Mouse (Mus musculus): ENCODE data around the gene Zbtb38. TPM values are rescaled to one million over a fixed set of nuclear protein-coding genes. Genes with fewer than 3 reads are reported as not detected.

Zbtb38 gene
- polyA plus RNA-seq (2012; ENCODE audit: insufficient read depth, insufficient read length, missing spikeins) = 20.6 and 24.0 TPM in 2 replicates

DNA sequence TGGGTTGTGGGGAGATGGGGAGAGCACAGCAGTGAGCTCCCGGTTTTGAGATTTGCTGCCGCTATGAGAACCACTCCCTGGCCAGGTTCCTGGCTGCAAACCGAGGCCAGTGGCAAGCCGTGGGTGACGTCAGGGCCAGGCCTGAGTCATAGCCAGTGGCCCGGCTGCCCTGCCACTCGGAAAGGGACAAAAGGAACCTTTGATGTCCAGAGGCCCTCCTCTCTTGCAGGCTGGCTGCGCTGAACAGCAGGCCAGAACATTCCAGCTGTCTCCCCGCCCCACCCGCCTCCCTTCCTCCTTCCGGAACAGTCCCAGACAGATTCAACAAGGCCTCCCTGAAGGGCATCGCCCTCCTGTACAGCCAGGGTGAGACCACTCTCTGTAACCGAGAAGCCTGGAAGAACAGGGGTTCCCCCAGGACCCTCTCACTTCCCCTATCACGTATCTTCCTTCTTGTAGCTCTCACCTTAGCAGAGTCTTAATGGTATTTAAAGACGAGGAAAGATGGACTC is at the start of gene Zbtb38:
Zbtb38 (minus strand) TSS at position 229 of the 512 bp plus-strand sequence.
- H3K4me1 ChIP-seq (ENCODE audit: control insufficient read depth, insufficient read depth, low read length) = peaks cover 6% of the 10 kb centered on the region; the same call in 1 of the 2 replicates
- H3K27ac ChIP-seq (ENCODE audit: insufficient read depth, low read depth, low read length) = no peak within 1 kb of the TSS
- no peak for TF ChIP-seq CTCF (IDR thresholded peaks at IDR 0.05; ENCODE audit: low read depth, low read length)
- no peak for TF ChIP-seq POLR2A (IDR thresholded peaks at IDR 0.05; ENCODE audit: borderline replicate concordance, low read depth, low read length)
- H3K4me3 ChIP-seq (ENCODE audit: insufficient read depth, low read length) = no peak within 1 kb of the TSS

DNA sequence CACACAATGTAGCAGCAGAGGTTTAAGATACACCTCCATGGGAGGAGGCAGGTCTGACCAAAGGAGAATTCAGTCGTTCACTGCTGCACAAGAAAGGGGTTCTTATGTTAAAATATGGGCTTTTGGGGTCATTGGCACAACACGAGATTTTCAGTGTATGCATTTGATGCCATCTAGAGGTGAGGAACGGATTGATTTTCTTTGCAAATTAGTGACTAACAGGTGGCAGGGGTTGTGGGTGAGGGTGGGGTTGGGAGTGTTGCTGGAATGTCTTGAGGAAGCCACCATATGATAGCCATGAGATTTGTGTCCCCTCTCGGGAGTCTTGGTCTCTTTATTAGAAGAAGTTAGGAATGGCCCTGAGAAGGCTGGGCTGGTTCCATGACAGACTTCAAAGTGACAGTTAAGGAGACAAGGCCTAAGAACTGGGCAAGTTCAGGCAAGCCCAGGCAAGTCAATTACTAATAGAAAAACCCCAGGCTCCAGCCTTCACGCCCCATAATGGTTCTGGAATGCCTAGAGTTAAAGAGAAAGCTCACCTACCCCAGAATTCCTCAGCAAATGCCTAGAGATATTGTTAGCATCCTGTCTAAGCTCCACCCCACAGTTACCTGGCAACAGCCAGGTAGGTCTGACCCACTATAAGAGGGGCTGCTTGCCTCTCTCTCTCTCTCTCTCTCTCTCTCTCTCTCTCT is 47.6 kb upstream of the Zbtb38 start:
- TF ChIP-seq POLR2A (IDR thresholded peaks at IDR 0.05; ENCODE audit: borderline replicate concordance, low read depth, low read length) (no peak), CTCF (IDR thresholded peaks at IDR 0.05; ENCODE audit: low read depth, low read length) (no peak)
- Histone ChIP-seq H3K4me1 (ENCODE audit: control insufficient read depth, insufficient read depth, low read length) (peaks cover 8% of the 10 kb centered on the region), H3K4me3 (ENCODE audit: insufficient read depth, low read length) (no peak overlapping the region), H3K27ac (ENCODE audit: insufficient read depth, low read depth, low read length) (no peak overlapping the region)

DNA sequence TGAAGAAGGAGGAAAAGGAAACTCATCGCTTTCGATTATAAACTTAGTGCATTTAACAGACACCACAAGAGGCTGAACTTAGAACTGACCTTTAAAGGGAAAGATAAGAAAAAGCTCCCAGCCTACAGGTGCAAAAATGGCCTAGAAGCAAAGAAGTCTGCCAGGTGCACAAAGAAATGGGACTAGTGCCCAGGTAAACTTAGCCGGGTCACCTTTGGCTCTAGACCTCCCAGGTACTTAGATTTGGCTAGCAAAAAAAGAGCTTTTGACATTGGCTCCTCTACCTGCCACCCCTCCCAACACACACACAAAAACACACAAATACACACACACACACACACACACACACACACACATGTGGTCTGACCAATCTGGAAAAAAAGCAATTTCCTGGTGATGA is 44.7 kb upstream of the Zbtb38 start:
- no peak overlapping the region for H3K27ac ChIP-seq (ENCODE audit: insufficient read depth, low read depth, low read length)
- H3K4me1 ChIP-seq (ENCODE audit: control insufficient read depth, insufficient read depth, low read length) = peaks cover 18% of the 10 kb centered on the region
- no peak overlapping the region for H3K4me3 ChIP-seq (ENCODE audit: insufficient read depth, low read length)
- TF ChIP-seq CTCF (IDR thresholded peaks at IDR 0.05; ENCODE audit: low read depth, low read length) = no peak
- TF ChIP-seq POLR2A (IDR thresholded peaks at IDR 0.05; ENCODE audit: borderline replicate concordance, low read depth, low read length) = no peak

DNA sequence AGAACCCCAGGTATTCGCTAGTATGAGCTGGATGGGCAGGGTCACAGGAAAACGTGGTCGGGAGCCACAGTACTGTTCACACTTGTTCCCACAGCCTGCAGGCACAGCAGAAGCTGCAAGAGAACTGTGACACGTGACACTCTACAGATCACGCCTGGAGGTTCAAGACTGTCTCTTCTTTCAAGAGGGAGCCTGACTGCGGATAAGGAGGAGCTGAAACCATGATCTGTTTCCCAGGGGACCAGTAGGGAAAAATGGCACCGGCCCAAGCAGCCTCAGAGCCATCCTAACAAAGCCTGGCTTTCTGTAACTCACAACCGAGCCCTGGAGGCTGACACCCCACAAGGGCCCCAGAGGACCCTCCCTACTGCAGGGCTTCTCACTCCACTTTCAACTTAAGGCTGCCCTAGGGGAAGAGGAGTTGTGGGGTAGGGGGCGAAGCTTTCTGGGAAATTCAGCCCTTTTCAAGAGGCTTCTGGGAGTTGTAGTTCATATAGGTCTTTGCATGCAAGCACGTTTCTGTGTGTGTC is 42.8 kb upstream of the Zbtb38 start:
- TF ChIP-seq POLR2A (IDR thresholded peaks at IDR 0.05; ENCODE audit: borderline replicate concordance, low read depth, low read length) (no peak), CTCF (IDR thresholded peaks at IDR 0.05; ENCODE audit: low read depth, low read length) (no peak)
- Histone ChIP-seq H3K4me3 (ENCODE audit: insufficient read depth, low read length) (no peak overlapping the region), H3K4me1 (ENCODE audit: control insufficient read depth, insufficient read depth, low read length) (peaks cover 20% of the 10 kb centered on the region), H3K27ac (ENCODE audit: insufficient read depth, low read depth, low read length) (no peak overlapping the region)

DNA sequence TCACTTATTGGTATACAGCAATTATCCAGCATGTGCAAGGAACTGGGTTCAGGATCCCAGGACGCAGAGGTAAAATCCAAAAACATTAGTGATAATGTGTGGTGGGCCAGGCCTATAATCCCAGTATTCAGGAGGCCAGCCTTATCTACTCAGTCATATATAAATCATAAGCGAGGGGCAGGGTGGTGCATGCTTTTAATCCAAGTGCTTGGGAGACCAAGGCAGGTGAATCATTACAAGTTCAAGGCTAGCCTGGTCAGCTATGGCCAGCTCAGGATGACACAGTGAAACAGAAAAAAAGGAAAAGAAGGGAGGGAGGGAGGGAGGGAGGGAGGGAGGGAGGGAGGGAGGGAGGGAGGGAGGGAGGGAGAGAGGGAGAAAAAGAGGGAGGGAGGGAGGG is 42.0 kb upstream of the Zbtb38 start:
- Histone ChIP-seq H3K27ac (ENCODE audit: insufficient read depth, low read depth, low read length) (no peak overlapping the region), H3K4me1 (ENCODE audit: control insufficient read depth, insufficient read depth, low read length) (peaks cover 15% of the 10 kb centered on the region), H3K4me3 (ENCODE audit: insufficient read depth, low read length) (no peak overlapping the region)
- no peak for TF ChIP-seq POLR2A (IDR thresholded peaks at IDR 0.05; ENCODE audit: borderline replicate concordance, low read depth, low read length)
- TF ChIP-seq CTCF (IDR thresholded peaks at IDR 0.05; ENCODE audit: low read depth, low read length) = no peak

DNA sequence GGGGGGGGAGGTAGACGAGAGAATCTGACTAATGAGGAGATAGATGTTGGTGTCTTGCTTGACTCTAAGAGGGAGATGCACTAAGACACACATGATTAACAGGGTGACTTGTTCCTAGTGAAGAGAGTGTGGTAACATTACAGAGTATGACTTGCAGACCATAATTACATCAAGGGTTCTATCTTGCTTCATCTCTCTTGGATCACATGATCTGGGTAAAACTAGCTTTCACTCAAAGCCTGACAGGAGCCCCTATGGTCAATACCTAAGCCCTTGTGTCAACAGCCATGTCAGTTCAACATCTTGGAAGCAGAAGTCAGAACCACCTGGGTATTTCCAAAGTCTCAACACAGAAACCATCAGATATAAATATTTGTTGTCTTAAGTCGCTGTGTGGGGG is 39.9 kb upstream of the Zbtb38 start:
- no peak for TF ChIP-seq POLR2A (IDR thresholded peaks at IDR 0.05; ENCODE audit: borderline replicate concordance, low read depth, low read length)
- no peak for TF ChIP-seq CTCF (IDR thresholded peaks at IDR 0.05; ENCODE audit: low read depth, low read length)
- H3K27ac ChIP-seq (ENCODE audit: insufficient read depth, low read depth, low read length) = no peak overlapping the region

DNA sequence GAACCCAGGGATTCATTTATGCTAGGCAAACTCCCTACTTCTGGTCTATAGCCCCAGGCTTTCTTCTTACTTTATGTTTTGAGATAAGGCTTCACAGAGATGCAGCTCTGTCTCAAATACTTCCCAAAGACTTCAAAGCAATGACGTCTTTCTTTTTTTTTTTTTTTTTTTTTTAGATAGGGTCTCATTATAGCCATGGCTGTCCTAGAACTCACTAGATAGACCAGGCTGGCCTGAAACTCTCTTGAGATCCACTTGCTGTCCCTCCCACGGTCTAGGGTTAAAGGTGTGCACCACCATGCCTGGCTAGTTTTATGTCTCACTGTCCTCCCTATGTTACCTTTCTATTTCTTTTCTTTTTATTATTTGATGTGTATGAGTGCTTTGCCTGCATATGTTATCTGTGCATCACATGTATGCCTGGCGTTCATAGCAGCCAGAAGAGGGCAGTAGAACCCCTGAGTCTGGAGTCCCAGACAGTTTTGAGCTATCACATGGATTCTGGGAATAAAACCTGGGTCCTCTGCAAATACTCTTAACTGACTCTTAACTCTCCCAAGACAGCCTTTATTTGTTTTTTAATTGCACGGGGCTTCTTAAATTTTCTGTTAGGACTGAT is 37.9 kb upstream of the Zbtb38 start:
- TF ChIP-seq POLR2A (IDR thresholded peaks at IDR 0.05; ENCODE audit: borderline replicate concordance, low read depth, low read length) (no peak), CTCF (IDR thresholded peaks at IDR 0.05; ENCODE audit: low read depth, low read length) (no peak)
- Histone ChIP-seq H3K4me3 (ENCODE audit: insufficient read depth, low read length) (no peak overlapping the region), H3K4me1 (ENCODE audit: control insufficient read depth, insufficient read depth, low read length) (peaks cover 18% of the 10 kb centered on the region), H3K27ac (ENCODE audit: insufficient read depth, low read depth, low read length) (no peak overlapping the region)

More for the DNA sequence above, 39.9 kb upstream of the Zbtb38 start:
- H3K4me3 ChIP-seq (ENCODE audit: insufficient read depth, low read length) = no peak overlapping the region
- peaks cover 15% of the 10 kb centered on the region for H3K4me1 ChIP-seq (ENCODE audit: control insufficient read depth, insufficient read depth, low read length)

DNA sequence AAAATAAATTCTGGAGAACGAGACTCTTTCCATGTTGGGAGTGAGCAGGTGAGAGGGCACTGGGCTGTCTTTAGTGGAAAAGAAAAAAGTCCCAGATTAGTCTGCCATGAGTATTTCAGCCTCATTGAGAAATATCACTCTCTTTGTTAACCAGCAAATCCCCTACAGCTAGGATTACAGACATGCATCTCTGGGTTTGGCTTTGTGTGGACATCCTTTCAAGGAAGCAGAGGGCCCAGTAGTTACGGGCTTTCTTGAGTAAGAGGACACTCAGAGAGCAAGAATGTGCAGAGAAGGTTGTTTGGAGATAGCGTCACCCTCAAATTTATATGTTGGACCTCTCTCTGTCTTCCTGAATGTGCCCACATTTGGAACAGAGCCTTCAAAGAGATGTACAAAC is 37.3 kb upstream of the Zbtb38 start:
- Histone ChIP-seq H3K4me1 (ENCODE audit: control insufficient read depth, insufficient read depth, low read length) (peaks cover 23% of the 10 kb centered on the region), H3K4me3 (ENCODE audit: insufficient read depth, low read length) (no peak overlapping the region), H3K27ac (ENCODE audit: insufficient read depth, low read depth, low read length) (no peak overlapping the region)
- TF ChIP-seq CTCF (IDR thresholded peaks at IDR 0.05; ENCODE audit: low read depth, low read length) (no peak), POLR2A (IDR thresholded peaks at IDR 0.05; ENCODE audit: borderline replicate concordance, low read depth, low read length) (no peak)

DNA sequence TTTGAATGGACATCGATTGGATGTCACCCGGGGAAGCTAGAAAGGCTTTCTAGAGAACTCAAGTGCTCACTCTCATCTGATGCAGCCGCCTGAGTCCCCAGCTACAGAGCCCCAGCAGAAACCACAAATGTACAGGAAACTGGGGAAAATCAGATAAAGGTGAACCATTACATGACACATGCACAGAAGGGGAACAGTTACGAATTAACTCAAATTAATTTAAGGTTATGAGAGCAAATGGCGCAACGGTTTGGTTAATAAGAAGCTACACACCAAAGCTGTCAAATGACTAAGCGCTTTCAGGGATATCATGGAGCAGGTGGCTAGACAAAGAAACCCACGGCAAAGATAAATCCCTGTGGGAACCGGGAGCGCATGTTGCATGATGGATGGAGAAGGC is 35.2 kb upstream of the Zbtb38 start:
- Histone ChIP-seq H3K4me3 (ENCODE audit: insufficient read depth, low read length) (no peak overlapping the region), H3K27ac (ENCODE audit: insufficient read depth, low read depth, low read length) (no peak overlapping the region), H3K4me1 (ENCODE audit: control insufficient read depth, insufficient read depth, low read length) (peaks cover 26% of the 10 kb centered on the region)
- TF ChIP-seq POLR2A (IDR thresholded peaks at IDR 0.05; ENCODE audit: borderline replicate concordance, low read depth, low read length) (no peak), CTCF (IDR thresholded peaks at IDR 0.05; ENCODE audit: low read depth, low read length) (no peak)

DNA sequence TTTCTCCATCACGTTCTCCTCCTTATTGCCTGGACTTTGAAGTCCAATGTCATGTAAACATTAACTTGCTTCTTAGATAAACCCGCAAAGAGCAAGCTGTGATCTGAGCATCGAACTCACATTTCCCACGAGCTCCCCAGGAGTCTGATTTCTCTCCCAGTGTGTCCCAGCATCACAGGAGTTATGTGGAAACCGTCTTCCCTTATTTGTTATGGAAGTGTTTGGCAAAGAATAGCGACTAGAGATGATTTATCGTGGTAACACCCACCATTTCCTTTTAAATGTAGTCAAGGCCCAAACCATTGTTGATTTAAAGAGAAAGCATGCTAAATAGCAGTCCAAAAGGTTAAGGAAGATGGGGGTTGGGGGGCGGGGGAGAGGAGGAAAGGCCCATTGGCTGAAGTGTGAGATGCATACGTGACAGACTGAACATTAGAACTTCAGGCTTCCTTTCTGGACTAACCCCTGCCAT is 33.3 kb upstream of the Zbtb38 start:
- TF ChIP-seq CTCF (IDR thresholded peaks at IDR 0.05; ENCODE audit: low read depth, low read length) = no peak
- TF ChIP-seq POLR2A (IDR thresholded peaks at IDR 0.05; ENCODE audit: borderline replicate concordance, low read depth, low read length) = no peak
- Histone ChIP-seq H3K4me3 (ENCODE audit: insufficient read depth, low read length) (no peak overlapping the region), H3K4me1 (ENCODE audit: control insufficient read depth, insufficient read depth, low read length) (peaks cover 32% of the 10 kb centered on the region), H3K27ac (ENCODE audit: insufficient read depth, low read depth, low read length) (no peak overlapping the region)
